Mouse (Mus musculus): Measurements from ENCODE around the gene Fam213a. TPM values are rescaled to one million over a fixed set of nuclear protein-coding genes. Genes with fewer than 3 reads are reported as not detected.

The Fam213a gene
- polyA plus RNA-seq, 2 experiments: 39.4 to 41.8 TPM

DNA sequence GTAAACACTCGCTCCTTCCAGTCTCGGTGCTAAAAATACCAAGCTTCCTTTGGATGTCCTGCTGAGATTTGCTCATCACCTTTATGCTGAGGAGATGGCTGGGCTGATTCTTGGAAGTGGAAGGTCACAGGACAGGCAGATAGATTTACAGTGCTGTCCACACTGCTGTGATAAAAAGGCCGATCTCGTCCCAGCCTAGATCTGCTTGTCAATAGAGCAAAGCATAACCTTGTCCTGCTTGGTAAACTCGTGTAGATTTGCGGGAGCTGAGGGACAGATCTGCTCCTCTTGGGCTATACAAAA, 46.0 kb downstream of the Fam213a start:
- peak overlapping the region; percentile 55 for H3K9ac ChIP-seq (replicated peaks)
- no peak for ATAC-seq (ENCODE audit: insufficient read depth)
- H3K27ac ChIP-seq: peak overlapping the region; percentile 29; the same call in 1 of the 2 replicates
- TF ChIP-seq EP300 (IDR thresholded peaks at IDR 0.05; ENCODE audit: low read depth): no peak
- no peak for TF ChIP-seq CTCF (IDR thresholded peaks at IDR 0.05; ENCODE audit: low read depth)
- no peak for DNase-seq (ENCODE audit: low read depth in 3 of 3, low spot score in 3 of 3)
- H3K27me3 ChIP-seq (ENCODE audit: control insufficient read depth, insufficient read depth, low read length): no peaks in the 10 kb centered on the region
- no peaks in the 10 kb centered on the region for H3K9me3 ChIP-seq (ENCODE audit: control insufficient read depth, low read length)
- H3K4me2 ChIP-seq (ENCODE audit: low read depth): peak overlapping the region; percentile 83
- 8% methylated on average over 6 of the region's 6 CpGs for WGBS (ENCODE audit: insufficient replicate concordance)
- peak overlapping the region; percentile 47 to 71 for H3K4me3 ChIP-seq (ENCODE audit: insufficient read depth in 1 of 2, low read depth in 2 of 2, low read length in 2 of 2)
- H3K36me3 ChIP-seq (replicated peaks; ENCODE audit: control insufficient read depth, insufficient read depth, low read depth): no peaks in the 10 kb centered on the region
- peaks cover 34 to 40% of the 10 kb centered on the region in 2 experiments for H3K4me1 ChIP-seq (replicated peaks; ENCODE audit: control insufficient read depth in 2 of 2, insufficient read depth in 2 of 2, low read length in 1 of 2)

GRCm38 (mm10) chr14:40966862-40967597, 46.6 kb downstream of the Fam213a start:
- DNase-seq (ENCODE audit: low read depth in 3 of 3, low spot score in 3 of 3) (peak; percentile 90 to 92 (median 90)), ATAC-seq (ENCODE audit: insufficient read depth) (peak; percentile 86)
- Histone ChIP-seq H3K27me3 (ENCODE audit: control insufficient read depth, insufficient read depth, low read length) (no peaks in the 10 kb centered on the region), H3K36me3 (replicated peaks; ENCODE audit: control insufficient read depth, insufficient read depth, low read depth) (no peaks in the 10 kb centered on the region), H3K27ac (peak overlapping the region; percentile 29; the same call in 1 of the 2 replicates), H3K9ac (replicated peaks) (peak overlapping the region; percentile 55), H3K4me2 (ENCODE audit: low read depth) (peak overlapping the region; percentile 86), H3K9me3 (ENCODE audit: control insufficient read depth, low read length) (no peaks in the 10 kb centered on the region), H3K4me3 (ENCODE audit: insufficient read depth in 1 of 2, low read depth in 2 of 2, low read length in 2 of 2) (peak overlapping the region; percentile 71 to 79), H3K4me1 (replicated peaks; ENCODE audit: control insufficient read depth in 2 of 2, insufficient read depth in 2 of 2, low read length in 1 of 2) (peaks cover 39 to 44% of the 10 kb centered on the region in 2 experiments)
- under 1% methylated on average over 50 of the region's 62 CpGs for WGBS (ENCODE audit: insufficient replicate concordance)
- TF ChIP-seq EP300 (IDR thresholded peaks at IDR 0.05; ENCODE audit: low read depth): no peak
- no peak for TF ChIP-seq CTCF (IDR thresholded peaks at IDR 0.05; ENCODE audit: low read depth)

DNA sequence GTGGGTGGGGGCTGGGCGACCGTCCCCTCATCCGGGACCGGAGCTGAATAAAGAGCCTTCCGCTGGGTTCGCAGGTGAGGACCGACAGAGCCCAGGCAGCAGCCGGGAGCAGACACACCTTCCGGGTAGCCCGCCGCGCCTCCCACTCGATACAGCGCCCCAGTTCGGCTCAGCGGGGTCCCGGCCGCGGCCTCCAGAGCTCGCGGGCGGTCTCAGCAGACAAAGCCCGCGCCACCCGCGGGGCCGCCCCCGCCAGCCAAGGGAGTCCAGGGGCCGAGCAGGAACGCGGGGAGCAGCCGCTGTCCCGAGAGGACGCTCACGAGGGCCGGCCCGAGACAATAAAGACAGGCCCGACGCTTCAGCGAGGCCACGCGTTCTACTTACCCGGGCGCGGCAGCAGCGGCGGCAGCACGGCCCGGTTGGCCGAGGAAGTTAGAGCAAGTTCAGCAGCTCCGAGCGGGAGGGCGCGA, 47.2 kb downstream of the Fam213a start, which contains the start of gene Tspan14:
TSS of gene Tspan14 (minus strand) at position 416 of the 470 bp plus-strand sequence.
- WGBS (ENCODE audit: insufficient replicate concordance): under 1% methylated on average over 50 of the region's 54 CpGs
- Histone ChIP-seq H3K36me3 (replicated peaks; ENCODE audit: control insufficient read depth, insufficient read depth, low read depth) (no peaks in the 10 kb centered on the region), H3K9me3 (ENCODE audit: control insufficient read depth, low read length) (no peaks in the 10 kb centered on the region), H3K4me1 (replicated peaks; ENCODE audit: control insufficient read depth in 2 of 2, insufficient read depth in 2 of 2, low read length in 1 of 2) (peaks cover 44 to 50% of the 10 kb centered on the region in 2 experiments), H3K4me2 (ENCODE audit: low read depth) (peak within 1 kb of the TSS; percentile 86), H3K9ac (replicated peaks) (peak within 1 kb of the TSS; percentile 68), H3K27ac (peak within 1 kb of the TSS; percentile 74), H3K27me3 (ENCODE audit: control insufficient read depth, insufficient read depth, low read length) (no peaks in the 10 kb centered on the region), H3K4me3 (ENCODE audit: insufficient read depth in 1 of 2, low read depth in 2 of 2, low read length in 2 of 2) (peak within 1 kb of the TSS; percentile 71 to 79)
- ATAC-seq (ENCODE audit: insufficient read depth) (peak; percentile 50), DNase-seq (ENCODE audit: low read depth in 3 of 3, low spot score in 3 of 3) (no peak)
- TF ChIP-seq CTCF (IDR thresholded peaks at IDR 0.05; ENCODE audit: low read depth): no peak

DNA sequence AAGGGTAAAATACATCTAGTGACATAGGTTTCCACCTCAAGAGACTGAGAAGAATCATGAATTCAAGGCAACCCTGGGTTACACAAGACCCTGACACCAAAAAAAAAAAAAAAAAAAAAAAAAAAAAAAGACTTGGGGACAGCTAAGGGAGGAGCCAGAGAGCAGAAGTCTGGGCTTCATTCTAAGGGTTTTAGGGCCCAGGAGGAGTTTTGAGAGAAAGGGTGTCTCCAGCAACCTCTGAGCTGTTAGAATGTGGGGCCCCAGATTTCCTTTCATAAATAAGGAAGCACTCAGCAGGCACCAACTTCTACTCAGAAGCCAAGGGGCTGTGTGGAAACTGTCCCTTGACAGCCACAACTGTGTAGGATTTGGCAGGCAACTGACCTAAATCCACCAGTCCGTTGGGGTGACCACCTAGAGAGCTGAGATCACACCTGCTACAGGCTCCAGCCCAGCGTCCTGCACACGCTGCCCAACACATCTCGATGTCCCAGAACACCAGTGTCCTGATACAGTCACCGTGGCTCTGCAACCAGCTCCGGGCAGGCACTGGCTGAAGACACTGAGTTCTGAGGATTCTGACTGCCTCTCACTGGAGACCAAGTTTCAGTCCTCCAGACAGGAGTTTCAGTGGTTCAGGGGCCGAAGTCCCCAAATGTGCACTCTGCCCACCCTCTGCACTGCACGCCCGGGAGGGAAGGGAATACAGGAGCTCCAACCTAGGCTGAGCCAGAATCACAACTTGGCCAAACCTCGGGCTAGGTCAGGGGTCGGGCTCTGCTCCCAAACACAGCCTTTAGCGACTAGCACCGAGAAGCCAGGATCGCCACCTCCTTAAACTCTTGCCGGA, 47.9 kb downstream of the Fam213a start:
- DNase-seq (ENCODE audit: low read depth in 3 of 3, low spot score in 3 of 3) (peak in 1 of 3 experiments; percentile 51), ATAC-seq (ENCODE audit: insufficient read depth) (no peak)
- Histone ChIP-seq H3K36me3 (replicated peaks; ENCODE audit: control insufficient read depth, insufficient read depth, low read depth) (no peaks in the 10 kb centered on the region), H3K9ac (replicated peaks) (peak overlapping the region; percentile 68), H3K9me3 (ENCODE audit: control insufficient read depth, low read length) (no peaks in the 10 kb centered on the region), H3K27me3 (ENCODE audit: control insufficient read depth, insufficient read depth, low read length) (no peaks in the 10 kb centered on the region), H3K4me1 (replicated peaks; ENCODE audit: control insufficient read depth in 2 of 2, insufficient read depth in 2 of 2, low read length in 1 of 2) (peaks cover 44 to 50% of the 10 kb centered on the region in 2 experiments), H3K27ac (peak overlapping the region; percentile 74), H3K4me3 (ENCODE audit: insufficient read depth in 1 of 2, low read depth in 2 of 2, low read length in 2 of 2) (peak overlapping the region; percentile 71 to 79), H3K4me2 (ENCODE audit: low read depth) (peak overlapping the region; percentile 86)
- TF ChIP-seq EP300 (IDR thresholded peaks at IDR 0.05; ENCODE audit: low read depth) (no peak), CTCF (IDR thresholded peaks at IDR 0.05; ENCODE audit: low read depth) (no peak)
- WGBS (ENCODE audit: insufficient replicate concordance): under 1% methylated on average over 15 of the region's 15 CpGs

GRCm38 (mm10) chr14:40964881-40965280, 48.7 kb downstream of the Fam213a start:
- H3K27ac ChIP-seq: peak overlapping the region; percentile 3
- H3K9ac ChIP-seq (replicated peaks): peak overlapping the region; percentile 68
- TF ChIP-seq CTCF (IDR thresholded peaks at IDR 0.05; ENCODE audit: low read depth): no peak
- TF ChIP-seq EP300 (IDR thresholded peaks at IDR 0.05; ENCODE audit: low read depth): no peak
- no peaks in the 10 kb centered on the region for H3K36me3 ChIP-seq (replicated peaks; ENCODE audit: control insufficient read depth, insufficient read depth, low read depth)
- H3K4me3 ChIP-seq (ENCODE audit: insufficient read depth in 1 of 2, low read depth in 2 of 2, low read length in 2 of 2): peak overlapping the region; percentile 53 to 79
- peak overlapping the region; percentile 86 for H3K4me2 ChIP-seq (ENCODE audit: low read depth)
- DNase-seq (ENCODE audit: low read depth in 3 of 3, low spot score in 3 of 3): no peak
- H3K4me1 ChIP-seq (replicated peaks; ENCODE audit: control insufficient read depth in 2 of 2, insufficient read depth in 2 of 2, low read length in 1 of 2): peaks cover 51 to 56% of the 10 kb centered on the region in 2 experiments
- ATAC-seq (ENCODE audit: insufficient read depth): no peak
- no peaks in the 10 kb centered on the region for H3K27me3 ChIP-seq (ENCODE audit: control insufficient read depth, insufficient read depth, low read length)
- H3K9me3 ChIP-seq (ENCODE audit: control insufficient read depth, low read length): no peaks in the 10 kb centered on the region

All from liver, embryonic 14.5 days (tissue).